Mouse (Mus musculus): ENCODE results near the gene Znrf1.

DNA sequence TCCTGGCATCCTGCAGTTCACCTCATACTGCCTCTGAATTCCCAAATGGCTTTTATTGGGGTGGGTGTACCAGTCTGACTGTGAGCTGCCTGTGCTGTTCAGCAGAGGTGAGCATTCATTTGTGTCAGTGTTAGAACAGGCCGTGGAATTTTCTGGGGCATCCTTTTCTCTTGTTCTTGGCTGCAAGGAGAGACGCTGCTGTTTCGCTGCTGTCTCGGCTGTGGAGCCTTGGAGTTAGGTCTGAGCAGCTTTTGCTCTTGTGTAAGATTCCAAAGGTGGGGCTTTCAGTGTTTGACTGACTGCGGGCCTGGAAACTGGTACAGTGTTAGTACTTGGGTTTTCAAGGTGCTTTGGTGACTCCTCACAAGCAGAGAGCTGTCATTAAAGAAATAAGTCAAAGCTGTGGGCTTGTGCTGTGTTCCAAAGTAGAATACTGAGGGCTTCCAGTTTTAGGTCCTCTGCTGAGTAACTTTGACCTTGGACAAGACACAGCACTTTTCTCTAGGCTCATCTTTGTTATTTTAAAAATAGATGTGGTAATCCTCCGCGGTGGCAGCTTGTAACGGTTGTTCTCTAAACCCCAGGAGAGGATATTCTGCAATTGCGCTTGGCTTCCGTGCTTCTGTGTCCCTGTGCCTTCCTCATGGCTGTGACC is 3.7 kb downstream of the Znrf1 start:
- TF ChIP-seq CTCF (IDR thresholded peaks at IDR 0.05; ENCODE audit: extremely low read depth, insufficient read depth, insufficient read length, insufficient replicate concordance) (no peak), POLR2A (IDR thresholded peaks at IDR 0.05; ENCODE audit: low read depth, low read length) (no peak)
